Mouse (Mus musculus): ENCODE measurements around the gene Cpne6. TPM values are rescaled to one million over a fixed set of nuclear protein-coding genes. Genes with fewer than 3 reads are reported as not detected.

Cpne6 gene
- total RNA-seq, 2 experiments from 2014 or later = 0.12 TPM; not detected in 1

GRCm38 (mm10) chr14:55555788-55556187 lies 45.5 kb downstream of the Cpne6 start:
- no peak for DNase-seq

DNA sequence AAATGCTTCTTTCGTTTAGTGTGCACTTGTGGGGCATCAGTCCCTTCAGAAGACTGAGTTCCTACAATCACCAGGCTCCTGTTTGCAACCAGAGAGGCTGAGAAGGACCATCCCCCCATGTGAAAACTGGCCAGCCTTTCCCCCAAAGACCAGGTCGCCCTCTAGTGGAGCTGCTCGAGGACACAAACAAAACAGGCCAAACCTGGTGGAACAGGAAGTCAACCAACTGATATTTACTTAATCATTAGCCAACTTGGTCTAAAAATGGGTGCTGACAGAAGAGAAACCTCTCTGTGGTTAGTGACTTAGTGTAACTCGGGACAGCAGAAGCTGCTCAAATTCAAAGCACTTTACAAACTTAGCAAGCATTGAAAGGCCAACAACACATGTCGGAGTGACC lies 46.8 kb downstream of the Cpne6 start:
- DNase-seq = peak; percentile 89

DNA sequence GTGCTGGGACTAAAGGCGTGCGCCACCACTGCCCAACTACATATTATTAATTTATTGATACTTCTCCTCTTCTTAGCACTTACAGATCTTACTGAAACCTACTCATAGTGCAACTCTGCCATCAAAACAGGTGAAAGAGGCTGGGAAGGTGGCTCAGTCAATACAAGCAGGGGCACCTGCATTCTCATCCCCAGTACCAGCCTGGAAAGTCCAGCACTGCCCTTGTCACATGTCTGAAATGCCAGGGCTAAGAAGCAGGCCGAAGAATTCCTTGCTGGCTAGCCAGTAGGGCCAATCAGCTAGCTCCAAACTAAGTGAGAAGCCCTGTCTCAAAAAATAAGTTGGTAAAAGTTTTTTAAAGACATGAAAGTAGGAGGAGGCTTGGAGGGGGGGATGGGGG lies 47.3 kb downstream of the Cpne6 start:
- DNase-seq = no peak

GRCm38 (mm10) chr14:55558740-55559448 lies 48.6 kb downstream of the Cpne6 start:
- no peak for DNase-seq

DNA sequence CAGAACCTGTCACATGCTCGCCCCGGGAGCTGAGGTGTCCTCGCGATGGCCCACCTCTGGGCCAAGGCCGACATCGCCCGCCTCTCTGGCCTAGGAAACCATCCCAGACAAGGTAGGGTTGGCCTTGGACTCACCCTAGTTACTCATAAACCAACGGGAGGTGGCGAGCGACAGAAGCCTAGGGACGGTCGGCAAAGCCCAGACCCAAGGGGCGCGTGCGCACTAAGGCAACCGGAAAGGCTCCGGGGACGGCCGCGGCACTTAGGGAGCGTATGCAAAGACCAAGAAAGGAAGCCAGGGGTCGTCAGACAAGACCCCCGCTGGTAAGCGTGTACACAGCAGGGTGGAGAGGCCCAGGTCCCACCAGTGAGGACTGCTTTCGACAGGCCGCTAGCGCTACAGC lies 49.6 kb downstream of the Cpne6 start, which contains the start of gene Dcaf11:
Dcaf11 (plus strand) TSS at position 208 of the 403 bp plus-strand sequence.
- peak; percentile 93 for DNase-seq

GRCm38 (mm10) chr14:55560202-55561073 lies 50.2 kb downstream of the Cpne6 start, which contains the start of gene A730061H03Rik:
Gene A730061H03Rik (minus strand): TSS chr14:55560406.
- DNase-seq = peak; percentile 98

- no peak for DNase-seq
Observed at GRCm38 (mm10) chr14:55561860-55562259, 51.6 kb downstream of the Cpne6 start.

GRCm38 (mm10) chr14:55563249-55563648 lies 53.0 kb downstream of the Cpne6 start:
- no peak for DNase-seq

DNA sequence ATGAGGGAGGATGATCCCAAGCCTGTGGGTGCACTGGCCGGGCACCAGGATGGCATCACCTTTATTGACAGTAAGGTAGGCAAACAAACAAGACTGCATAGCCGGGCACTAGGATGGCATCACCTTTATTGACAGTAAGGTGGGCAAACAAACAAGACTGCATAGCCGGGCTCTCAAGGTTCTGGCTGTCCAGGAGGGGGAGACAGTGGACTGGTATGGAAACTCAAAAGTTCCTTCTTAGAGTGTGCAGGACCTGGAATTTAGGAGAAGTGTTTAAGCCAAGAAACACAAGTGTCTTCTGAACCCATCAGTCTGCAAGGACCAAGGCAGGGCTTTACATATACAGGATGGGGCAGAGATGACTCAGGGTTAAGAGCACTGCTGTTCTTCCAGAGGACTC lies 55.5 kb downstream of the Cpne6 start:
- no peak for DNase-seq

Other genes starting within 250 kb of the Cpne6 start
- gene Dhrs4, start 31.7 kb upstream of the Cpne6 start, total RNA-seq (2021) = 100 to 1,000 TPM; 102 to 115 TPM
- 1 to 10 TPM; 2.9 to 5.9 TPM for gene Carmil3, start 19.8 kb upstream of the Cpne6 start, total RNA-seq (2021)
- not detected for gene Nrl, start 14.5 kb downstream of the Cpne6 start, total RNA-seq (2021)
- gene Pck2, start 29.8 kb downstream of the Cpne6 start, total RNA-seq (2021) = 10 to 100 TPM; 19.7 to 21.5 TPM
- 10 to 100 TPM; 60.8 to 63.0 TPM for gene Dcaf11, start 49.6 kb downstream of the Cpne6 start, total RNA-seq (2021)
- gene A730061H03Rik, start 50.0 kb downstream of the Cpne6 start, total RNA-seq (2021) = not detected
- 100 to 1,000 TPM; 122 to 152 TPM for gene Fitm1, start 65.2 kb downstream of the Cpne6 start, total RNA-seq (2021)
- 100 to 1,000 TPM; 232 to 244 TPM for gene Psme1, start 67.7 kb downstream of the Cpne6 start, total RNA-seq (2021)
- 10 to 100 TPM; 37.3 to 40.1 TPM for gene Emc9, start 74.9 kb downstream of the Cpne6 start, total RNA-seq (2021)
- 100 to 1,000 TPM; 127 to 153 TPM for gene Psme2, start 80.7 kb downstream of the Cpne6 start, total RNA-seq (2021)
- 10 to 100 TPM; 25.9 to 27.9 TPM for gene Rnf31, start 81.3 kb downstream of the Cpne6 start, total RNA-seq (2021)
- 1 to 10 TPM; 7.6 to 9.9 TPM for gene Irf9, start 93.1 kb downstream of the Cpne6 start, total RNA-seq (2021)
- under 1 TPM; 0.43 to 0.54 TPM for gene Rec8, start 107.6 kb downstream of the Cpne6 start, total RNA-seq (2021)
- gene Ipo4, start 125.5 kb downstream of the Cpne6 start, total RNA-seq (2021) = 10 to 100 TPM; 64.6 to 67.1 TPM
- 1 to 10 TPM; 3.7 to 4.3 TPM for gene Gm49378, start 127.5 kb downstream of the Cpne6 start, total RNA-seq (2021)
- gene Tm9sf1, start 133.4 kb downstream of the Cpne6 start, total RNA-seq (2021) = 10 to 100 TPM; 60.1 to 72.3 TPM
- gene Tssk4, start 139.7 kb downstream of the Cpne6 start, total RNA-seq (2021) = 1 to 10 TPM; 1.1 to 1.2 TPM
- gene Mdp1, start 150.1 kb downstream of the Cpne6 start, total RNA-seq (2021) = 10 to 100 TPM; 63.2 to 66.7 TPM
- 10 to 100 TPM; 16.6 to 21.0 TPM for gene Gmpr2, start 161.5 kb downstream of the Cpne6 start, total RNA-seq (2021)
- 100 to 1,000 TPM; 296 to 328 TPM for gene Nedd8, start 161.7 kb downstream of the Cpne6 start, total RNA-seq (2021)
- 10 to 100 TPM; 23.4 to 25.7 TPM for gene Tinf2, start 171.4 kb downstream of the Cpne6 start, total RNA-seq (2021)
- gene Tgm1, start 203.5 kb downstream of the Cpne6 start, total RNA-seq (2021) = under 1 TPM; 0.20 to 0.50 TPM
- gene Rabggta, start 211.8 kb downstream of the Cpne6 start, total RNA-seq (2021) = 10 to 100 TPM; 13.1 to 13.9 TPM
- 10 to 100 TPM; 46.0 to 51.4 TPM for gene Dhrs1, start 235.2 kb downstream of the Cpne6 start, total RNA-seq (2021)
- 10 to 100 TPM; 17.8 to 18.3 TPM for gene Nop9, start 235.2 kb downstream of the Cpne6 start, total RNA-seq (2021)
- gene Cideb, start 248.0 kb downstream of the Cpne6 start, total RNA-seq (2021) = 1 to 10 TPM; 1.2 to 2.2 TPM